Mouse (Mus musculus): ENCODE measurements at regions not wholly inside any gene's neighbourhood (a gene's known extent, or its start where the extent isn't known, plus 50 kb on each side); places are given as distances from the start of the nearest gene placed in this dataset.

- no peak for DNase-seq
Observed at GRCm38 (mm10) chr10:111695918-111696760, 190.1 kb downstream of the Phlda1 start.

- DNase-seq, result no peak
Observed at GRCm38 (mm10) chr10:111696987-111697386, 190.9 kb downstream of the Phlda1 start.

- no peak for DNase-seq
Observed at GRCm38 (mm10) chr10:111699557-111700508, 193.7 kb downstream of the Phlda1 start.

- DNase-seq, result no peak
Observed at GRCm38 (mm10) chr10:111700570-111700969, 194.5 kb downstream of the Phlda1 start.

GRCm38 (mm10) chr10:111701138-111701537 is 195.1 kb downstream of the Phlda1 start:
- no peak for DNase-seq

- no peak for DNase-seq
Observed at GRCm38 (mm10) chr10:111702435-111702834, 196.3 kb downstream of the Phlda1 start.

GRCm38 (mm10) chr10:111703447-111703846 is 197.4 kb downstream of the Phlda1 start:
- DNase-seq, result no peak

GRCm38 (mm10) chr10:111711519-111712113 is 205.5 kb downstream of the Phlda1 start:
- no peak for DNase-seq

- DNase-seq, result no peak
Observed at GRCm38 (mm10) chr10:111712991-111713390, 206.9 kb downstream of the Phlda1 start.

GRCm38 (mm10) chr10:111713676-111714075 is 207.6 kb downstream of the Phlda1 start:
- DNase-seq, result no peak

- DNase-seq, result no peak
Observed at GRCm38 (mm10) chr10:111715172-111715571, 209.1 kb downstream of the Phlda1 start.

GRCm38 (mm10) chr10:111719632-111720031 is 213.5 kb downstream of the Phlda1 start:
- DNase-seq, result peak; percentile 32

- no peak for DNase-seq
Observed at GRCm38 (mm10) chr10:111721068-111721467, 215.0 kb downstream of the Phlda1 start.

GRCm38 (mm10) chr10:111723885-111724284 is 217.8 kb downstream of the Phlda1 start:
- DNase-seq, result no peak

GRCm38 (mm10) chr10:111724574-111725414 is 218.7 kb downstream of the Phlda1 start:
- no peak for DNase-seq

- DNase-seq, result no peak
Observed at GRCm38 (mm10) chr10:111736026-111736425, 229.9 kb downstream of the Phlda1 start.

- DNase-seq, result no peak
Observed at GRCm38 (mm10) chr10:111739471-111740138, 232.9 kb upstream of the Krr1 start.

- no peak for DNase-seq
Observed at GRCm38 (mm10) chr10:111740586-111741265, 231.7 kb upstream of the Krr1 start.

- DNase-seq, result no peak
Observed at GRCm38 (mm10) chr10:111741301-111741945, 231.0 kb upstream of the Krr1 start.

- no peak for DNase-seq
Observed at GRCm38 (mm10) chr10:111743291-111743690, 229.2 kb upstream of the Krr1 start.

Data from kidney, adult 18-20 months (tissue).